ENCODE assay signal across 7 mouse cellular contexts in the genomic region with DNA sequence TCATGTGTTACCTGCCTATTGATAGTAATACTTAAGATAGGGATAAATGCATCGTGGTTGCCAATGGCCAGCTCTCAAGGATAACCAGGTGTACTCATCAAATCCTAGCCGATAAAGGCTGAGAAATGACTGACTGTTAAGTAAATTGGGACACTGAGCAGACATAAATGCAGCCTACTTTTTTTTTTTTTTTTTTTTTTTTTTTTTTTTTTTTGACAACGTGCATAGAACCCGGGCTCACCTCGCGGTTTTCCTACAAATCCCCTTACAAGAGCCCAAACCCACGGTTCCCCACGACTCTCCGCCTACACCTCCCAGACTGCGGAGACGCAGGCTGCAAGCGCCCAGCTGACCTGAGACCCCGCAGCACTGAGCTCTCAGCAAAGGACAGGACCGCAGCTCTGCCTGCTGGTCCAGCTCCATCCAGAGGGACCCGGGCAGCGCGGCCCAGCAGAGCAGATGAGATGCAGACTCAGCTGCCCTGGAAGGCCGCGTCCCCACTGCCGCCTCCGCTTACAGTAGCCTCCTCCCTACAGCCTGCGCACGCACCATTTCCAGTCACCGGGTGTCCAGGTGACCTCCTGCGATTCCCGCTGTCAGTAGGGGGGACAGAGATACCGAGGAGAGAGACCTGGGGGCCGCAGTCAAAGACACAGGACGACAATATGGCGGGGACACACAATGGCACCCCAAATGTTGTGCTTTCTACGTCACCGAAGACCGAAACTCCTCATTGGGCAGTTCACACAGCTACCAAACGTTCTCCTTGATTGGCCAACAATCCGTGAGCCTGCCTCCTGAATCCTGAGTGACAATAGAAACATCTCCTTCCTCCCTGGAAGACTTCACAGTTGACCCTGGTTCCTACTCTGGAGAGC. TPM values are rescaled to one million over a fixed set of nuclear protein-coding genes. Genes with fewer than 3 reads are reported as not detected.
DNase-seq lines count a peak whose midpoint lies in the region; ATAC-seq lines count a peak whose summit lies in the region.

A gene (minus strand): TSS at position 722 of the 878 bp plus-strand sequence.

- 1% methylated on average over 35 of the region's 35 CpGs for WGBS in intestine, embryonic 16.5 days
- 2% methylated on average over 35 of the region's 35 CpGs for WGBS in midbrain, embryonic 11.5 days

- peak within 1 kb of the TSS; percentile 57 for H3K4me2 ChIP-seq in intestine, embryonic 16.5 days (ENCODE audit: low read depth, low read length)
- peak within 1 kb of the TSS; percentile 64 for H3K4me2 ChIP-seq in midbrain, embryonic 11.5 days

- peak within 1 kb of the TSS; percentile 94 for H3K9ac ChIP-seq in intestine, embryonic 16.5 days (ENCODE audit: low read depth, low read length)
- peak within 1 kb of the TSS; percentile 90 for H3K9ac ChIP-seq in midbrain, embryonic 11.5 days (ENCODE audit: low read length)

- peaks cover 3% of the 10 kb centered on the region; the same call in 1 of the 2 replicates for H3K36me3 ChIP-seq in intestine, embryonic 16.5 days (ENCODE audit: control insufficient read depth, insufficient read depth, low read length)
- peaks cover 5% of the 10 kb centered on the region; the same call in 1 of the 2 replicates for H3K36me3 ChIP-seq in midbrain, embryonic 11.5 days (ENCODE audit: control insufficient read depth, insufficient read depth, low read length)

- H3K4me1 ChIP-seq in intestine, embryonic 16.5 days (ENCODE audit: control insufficient read depth, insufficient read depth, low read length), result no peaks in the 10 kb centered on the region
- H3K4me1 ChIP-seq in midbrain, embryonic 11.5 days (ENCODE audit: control insufficient read depth, insufficient read depth, low read length), result peaks cover 10% of the 10 kb centered on the region

- H3K27me3 ChIP-seq in intestine, embryonic 16.5 days (replicated peaks; ENCODE audit: control insufficient read depth, insufficient read depth, low read length), result no peaks in the 10 kb centered on the region
- H3K27me3 ChIP-seq in midbrain, embryonic 11.5 days (ENCODE audit: control insufficient read depth, insufficient read depth, low read length), result no peaks in the 10 kb centered on the region

- intact Hi-C loops in left cerebral cortex, postnatal 36 days (cut with DNase I), result no loop called here

- H3K9me3 ChIP-seq in intestine, embryonic 16.5 days (ENCODE audit: control insufficient read depth, low read length), result no peaks in the 10 kb centered on the region
- no peaks in the 10 kb centered on the region for H3K9me3 ChIP-seq in midbrain, embryonic 11.5 days (ENCODE audit: control insufficient read depth, low read length)

- peak within 1 kb of the TSS; percentile 70 for H3K27ac ChIP-seq in intestine, embryonic 16.5 days (ENCODE audit: low read length)
- H3K27ac ChIP-seq in midbrain, embryonic 11.5 days (ENCODE audit: low read depth, low read length), result peak within 1 kb of the TSS; percentile 36; the same call in 1 of the 2 replicates

- DNase-seq in adrenal gland, postnatal 10 days, result peak; percentile 80
- peak; percentile 85 for DNase-seq in embryo, embryonic 9.5 days (ENCODE audit: extremely low spot score)
- peak; percentile 17 to 62 for DNase-seq in gastrocnemius, postnatal 4 days (ENCODE audit: low spot score in 2 of 2)
- peak; percentile 80 to 85 for DNase-seq in left cerebral cortex, postnatal 36 days (ENCODE audit: low spot score in 2 of 2)
- peak; percentile 97 for DNase-seq in midbrain, embryonic 11.5 days (ENCODE audit: low spot score, missing footprints)
- peak; percentile 71 for DNase-seq in skeletal muscle tissue, adult 2 months (ENCODE audit: low read depth, low spot score)

- peak within 1 kb of the TSS; percentile 79 for H3K4me3 ChIP-seq in intestine, embryonic 16.5 days (ENCODE audit: low read length)
- H3K4me3 ChIP-seq in midbrain, embryonic 11.5 days (ENCODE audit: low read depth, low read length), result peak within 1 kb of the TSS; percentile 76

- ATAC-seq in intestine, embryonic 16.5 days, result peak; percentile 99
- ATAC-seq in midbrain, embryonic 11.5 days (ENCODE audit: low FRiP score), result peak; percentile 99

RNA-seq across cellular contexts. Expression of the gene that starts here (rescaled TPM):
- 10 to 100 TPM in 1 of 2 experiments, 1 to 10 TPM in 1; 9.6 to 15.4 TPM for total RNA-seq in adrenal gland, postnatal 10 days (2021)
- total RNA-seq in gastrocnemius, postnatal 4 days (2021), result 10 to 100 TPM in 1 of 2 experiments, 1 to 10 TPM in 1; 8.7 to 10.7 TPM
- 8.2 and 9.8 TPM in 2 replicates for polyA plus RNA-seq in intestine, embryonic 16.5 days (2015; fragmentation: Nextera tagmentation; extraction: Ambion mirVana)
- total RNA-seq in left cerebral cortex, postnatal 36 days (2021), result 10 to 100 TPM; 24.2 to 32.7 TPM
- 18.6 and 19.3 TPM in 2 replicates for polyA plus RNA-seq in midbrain, embryonic 11.5 days (2014; fragmentation: Nextera tagmentation; extraction: Ambion mirVana)

Comparison
In these comparisons a context has a peak if more than half of its experiments do, and no peak if none do; other contexts are left out.
1. Peak in every context shown above with its lines: DNase-seq, ATAC-seq, H3K4me3 ChIP-seq and H3K27ac ChIP-seq.
2. DNase-seq: peak in every context shown above with its lines; median percentile 97 in midbrain, embryonic 11.5 days; 85 in embryo, embryonic 9.5 days; 82 in left cerebral cortex, postnatal 36 days; 80 in adrenal gland, postnatal 10 days; 71 in skeletal muscle tissue, adult 2 months; 40 in gastrocnemius, postnatal 4 days.